Mouse (Mus musculus): Measurements from ENCODE around the gene Tmigd3.

DNA sequence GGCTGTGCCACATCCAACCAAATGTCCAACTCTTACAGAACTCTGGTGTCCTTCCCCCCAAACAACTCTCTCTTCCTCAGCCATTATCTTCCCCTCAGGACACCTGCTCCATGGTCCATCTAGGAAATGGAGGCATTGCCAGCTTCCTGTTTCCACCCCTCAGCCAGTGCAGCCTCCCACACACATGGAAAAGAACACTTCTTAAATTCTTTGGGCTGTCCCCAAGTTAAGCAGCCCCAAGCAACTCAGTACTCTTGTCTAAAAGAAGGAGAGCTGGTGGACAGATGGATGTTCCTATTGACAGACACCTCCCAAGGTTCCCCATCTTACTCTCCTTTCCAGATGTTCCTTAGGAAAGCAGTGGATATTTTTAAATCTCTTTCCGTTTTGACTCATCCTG, 6.6 kb upstream of the Tmigd3 start:
- TF ChIP-seq UBTF (IDR thresholded peaks at IDR 0.05; ENCODE audit: low read depth, low read length) (no peak), EP300 (IDR thresholded peaks at IDR 0.05; ENCODE audit: low read length) (no peak), E2F4 (IDR thresholded peaks at IDR 0.05; ENCODE audit: insufficient replicate concordance, low read depth, low read length) (no peak), ELF1 (IDR thresholded peaks at IDR 0.05; ENCODE audit: low read depth, low read length) (no peak), CTCF (conservative IDR thresholded peaks at IDR 0.05 in 1 of 2, IDR thresholded peaks at IDR 0.05 in 1 of 2; ENCODE audit: low read depth in 2 of 2, low read length in 2 of 2) (no peak), TBP (conservative IDR thresholded peaks at IDR 0.05; ENCODE audit: low read depth, low read length) (no peak), RCOR1 (conservative IDR thresholded peaks at IDR 0.05; ENCODE audit: low read depth, low read length) (no peak), ZKSCAN1 (IDR thresholded peaks at IDR 0.05; ENCODE audit: borderline replicate concordance, low read depth, low read length) (no peak), IRF4 (IDR thresholded peaks at IDR 0.05; ENCODE audit: low read depth, low read length) (no peak), POLR2A (IDR thresholded peaks at IDR 0.05; ENCODE audit: low read depth, low read length) (no peak), CHD2 (IDR thresholded peaks at IDR 0.05; ENCODE audit: low read length) (no peak), ZC3H11A (IDR thresholded peaks at IDR 0.05; ENCODE audit: low read depth, low read length) (no peak), USF2 (conservative IDR thresholded peaks at IDR 0.05; ENCODE audit: low read depth, low read length) (no peak), SMC3 (IDR thresholded peaks at IDR 0.05; ENCODE audit: low read depth, low read length) (no peak)

Measured in CH12.LX (cell line).